Mouse (Mus musculus) hindbrain, embryonic 13.5 days (tissue): ENCODE measurements at regions not wholly inside any gene's neighbourhood (a gene's known extent, or its start where the extent isn't known, plus 50 kb on each side); places are given as distances from the start of the nearest gene placed in this dataset.

Source experiments
- ATAC-seq: fragments of 200-750 bp; cut with Nextera tagmentation; 2 replicates; pipeline ENCODE4 v1.8.0; 2017; ENCODE audit warnings: moderate TSS enrichment; ENCODE audit not compliant: low FRiP score
- H3K27ac ChIP-seq: fragments of 300-500 bp; sonication (generic); 2 replicates; pipeline ENCODE4 v1.5.1; 2015; ENCODE audit warnings: inconsistent platforms, mild to moderate bottlenecking, moderate library complexity
- H3K27me3 ChIP-seq: fragments of 300-500 bp; sonication (generic); 2 replicates; pipeline ENCODE4 v1.6.1; 2015; ENCODE audit warnings: mild to moderate bottlenecking, inconsistent platforms
- H3K36me3 ChIP-seq: fragments of 300-500 bp; sonication (generic); 2 replicates; pipeline ENCODE4 v1.6.1; 2015; ENCODE audit warnings: mild to moderate bottlenecking, inconsistent platforms
- H3K4me1 ChIP-seq: fragments of 300-500 bp; sonication (generic); replicated peaks from 2 replicates; pipeline ENCODE4 v1.6.1; 2015; ENCODE audit warnings: inconsistent platforms
- H3K4me2 ChIP-seq: fragments of 300-500 bp; sonication (generic); 2 replicates; pipeline ENCODE4 v1.6.1; 2015; ENCODE audit warnings: inconsistent platforms, mild to moderate bottlenecking, moderate library complexity
- H3K4me3 ChIP-seq: fragments of 300-500 bp; sonication (generic); 2 replicates; pipeline ENCODE4 v1.5.1; 2015; ENCODE audit warnings: mild to moderate bottlenecking, inconsistent platforms
- H3K9ac ChIP-seq: fragments of 300-500 bp; sonication (generic); 2 replicates; pipeline ENCODE4 v1.6.1; 2015; ENCODE audit warnings: mild to moderate bottlenecking, inconsistent platforms
- H3K9me3 ChIP-seq: fragments of 300-500 bp; sonication (generic); 2 replicates; pipeline ENCODE4 v1.6.1; 2016; ENCODE audit warnings: inconsistent platforms
- WGBS: fragments of 180-500 bp; shearing (Covaris S2); methylation state at CpG from one replicate; pipeline ENCODE4 v1.1.7; 2015; 5-methylcytosine and 5-hydroxymethylcytosine counted together

DNA sequence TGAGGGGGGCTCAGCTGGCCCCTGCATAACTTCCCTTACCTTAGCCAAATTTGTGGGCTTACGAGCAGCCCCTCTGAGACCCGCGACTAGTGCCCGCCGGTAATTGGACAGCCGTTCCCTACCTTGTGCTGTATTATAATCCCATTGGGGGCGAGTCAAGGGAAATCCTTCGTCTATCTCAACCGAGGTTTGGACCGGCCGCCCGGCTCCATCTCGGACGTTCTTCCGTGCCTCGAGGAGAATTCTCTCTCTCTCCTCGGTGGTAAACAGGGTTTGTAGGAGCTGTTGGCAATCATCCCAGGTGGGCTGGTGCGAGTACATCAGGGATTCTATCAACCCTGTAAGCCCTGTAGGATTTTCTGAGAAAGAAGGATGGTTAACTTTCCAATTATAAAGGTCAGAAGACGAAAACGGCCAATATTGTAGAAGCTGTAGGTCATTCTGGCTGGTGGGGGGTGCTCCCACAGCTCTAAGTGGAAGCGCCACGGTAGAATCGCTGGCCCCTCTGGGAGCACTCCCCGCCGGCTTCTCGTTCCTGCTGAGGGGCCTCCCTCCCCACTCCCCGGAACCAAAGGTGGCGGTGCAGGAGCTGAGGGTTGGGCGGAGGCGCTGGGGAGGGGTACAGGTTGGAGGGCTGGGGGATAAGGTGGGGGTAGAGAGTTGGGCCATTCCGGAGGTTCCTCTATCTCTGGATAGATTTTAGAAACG is 278.6 kb downstream of the Gm21863 start:
- H3K4me3 ChIP-seq, result peak overlapping the region; percentile 5
- 67% methylated on average over 32 of the region's 32 CpGs for WGBS
- peaks cover 53% of the 10 kb centered on the region for H3K36me3 ChIP-seq
- no peak overlapping the region for H3K27ac ChIP-seq
- peaks cover 67% of the 10 kb centered on the region for H3K9me3 ChIP-seq
- H3K27me3 ChIP-seq, result peaks cover 21% of the 10 kb centered on the region
- ATAC-seq, result peak; percentile 46
- no peak overlapping the region for H3K4me2 ChIP-seq
- no peak overlapping the region for H3K9ac ChIP-seq
- H3K4me1 ChIP-seq, result no peaks in the 10 kb centered on the region

DNA sequence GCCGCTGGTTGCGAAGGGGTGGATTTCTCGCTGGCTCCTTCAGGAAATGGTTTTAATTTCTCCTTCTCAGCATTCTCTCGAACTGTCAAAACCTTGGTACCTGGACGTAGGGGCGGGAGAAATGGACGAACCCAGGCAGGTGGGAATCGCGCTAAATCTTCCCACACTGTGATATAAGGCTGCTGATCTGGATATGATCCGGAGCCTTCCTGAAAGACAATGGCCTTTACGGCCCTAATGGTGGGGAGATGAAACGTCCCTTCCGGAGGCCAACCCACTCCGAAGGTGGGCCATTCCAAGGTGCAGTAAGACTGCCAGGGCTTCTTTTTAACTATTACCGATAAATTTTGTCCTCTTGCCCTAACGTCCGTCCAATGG is 279.1 kb downstream of the Gm21863 start:
- Histone ChIP-seq H3K9ac (no peak overlapping the region), H3K9me3 (peaks cover 61% of the 10 kb centered on the region), H3K4me3 (peak overlapping the region; percentile 5), H3K27ac (no peak overlapping the region), H3K4me2 (no peak overlapping the region), H3K36me3 (peaks cover 47% of the 10 kb centered on the region), H3K27me3 (peaks cover 21% of the 10 kb centered on the region), H3K4me1 (no peaks in the 10 kb centered on the region)
- WGBS, result 69% methylated on average over 17 of the region's 17 CpGs
- ATAC-seq, result peak; percentile 44

DNA sequence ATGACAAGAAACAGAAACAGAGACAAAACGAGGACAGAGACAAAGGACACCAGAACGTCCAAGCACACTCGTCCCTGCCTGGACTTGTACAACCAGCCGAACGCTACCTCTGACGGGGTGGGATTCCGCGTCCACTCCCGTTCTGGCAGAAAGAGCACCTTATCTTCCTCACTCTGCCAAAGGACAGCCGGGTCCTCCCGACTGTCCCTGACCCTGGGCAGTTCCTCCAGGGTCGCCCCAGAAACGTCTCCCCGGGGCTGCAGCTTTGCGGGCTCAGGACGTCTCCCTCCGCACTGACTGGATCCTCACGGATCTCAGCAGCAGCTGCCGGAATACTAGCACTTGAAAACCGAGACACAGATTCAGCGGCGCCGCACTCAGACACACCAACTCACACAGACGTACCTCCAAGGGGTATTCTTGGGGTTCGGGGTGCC is 279.6 kb downstream of the Gm21863 start:
- Histone ChIP-seq H3K27me3 (peaks cover 21% of the 10 kb centered on the region), H3K9ac (no peak overlapping the region), H3K36me3 (peaks cover 45% of the 10 kb centered on the region), H3K4me3 (peak overlapping the region; percentile 5), H3K4me2 (no peak overlapping the region), H3K9me3 (peaks cover 57% of the 10 kb centered on the region), H3K4me1 (no peaks in the 10 kb centered on the region), H3K27ac (no peak overlapping the region)
- peak; percentile 57 for ATAC-seq
- 72% methylated on average over 25 of the region's 25 CpGs for WGBS
